Mouse (Mus musculus) testis, adult 2 months (tissue): ENCODE measurements around the gene Ppargc1a.

ENCODE experiments used
- CTCF ChIP-seq: fragments of 200-500 bp; IDR thresholded peaks from 2 replicates; pipeline ENCODE4 v1.5.1; 2012; ENCODE audit warnings: low read depth, mild to moderate bottlenecking, inconsistent platforms, low read length, moderate library complexity; ENCODE audit not compliant: control insufficient read depth, insufficient read depth, insufficient replicate concordance
- POLR2A ChIP-seq: fragments of 200-500 bp; IDR thresholded peaks from 2 replicates; pipeline ENCODE4 v1.6.1; 2012; ENCODE audit warnings: low read depth, mild to moderate bottlenecking, inconsistent platforms, low read length, moderate library complexity; ENCODE audit not compliant: control insufficient read depth

- no peak for TF ChIP-seq CTCF
- TF ChIP-seq POLR2A, result no peak
Measured at GRCm38 (mm10) chr5:51612049-51612448, 44.5 kb upstream of the Ppargc1a start.
